Mouse (Mus musculus) cortical plate, adult 2 months (tissue): ENCODE data around the gene Ccdc34.

Experiments used
- CTCF ChIP-seq: fragments of 200-500 bp; IDR thresholded peaks from 2 replicates; pipeline ENCODE4 v1.5.1; 2011; ENCODE audit warnings: mild to moderate bottlenecking, control low read depth, low read length; ENCODE audit not compliant: insufficient read depth; ENCODE audit errors: extremely low read depth
- POLR2A ChIP-seq: fragments of 200-500 bp; IDR thresholded peaks from 2 replicates; pipeline ENCODE4 v1.6.1; 2011; ENCODE audit warnings: mild to moderate bottlenecking, low read length, control low read depth; ENCODE audit not compliant: insufficient read depth; ENCODE audit errors: extremely low read depth

DNA sequence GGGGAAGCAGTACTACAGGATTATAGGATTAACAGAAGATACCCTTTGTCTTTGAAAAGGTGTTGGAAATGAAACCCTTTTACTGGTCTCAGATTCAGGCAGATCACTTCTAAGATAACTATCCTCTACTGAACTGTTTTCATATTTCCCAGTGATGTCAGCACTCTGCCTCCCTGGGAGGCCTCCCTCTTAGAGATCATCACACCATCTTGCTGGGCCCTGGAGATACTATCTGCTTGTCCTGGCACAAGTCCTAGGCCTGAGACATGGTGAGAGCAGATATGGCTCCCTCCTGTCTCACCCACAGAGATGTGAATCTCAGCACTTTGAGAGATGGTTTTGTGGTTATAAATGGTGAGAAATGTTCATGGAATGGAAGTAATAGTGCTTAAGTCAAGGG is 131.6 kb downstream of the Ccdc34 start:
- no peak for TF ChIP-seq CTCF
- TF ChIP-seq POLR2A = no peak
